In the genomic region with DNA sequence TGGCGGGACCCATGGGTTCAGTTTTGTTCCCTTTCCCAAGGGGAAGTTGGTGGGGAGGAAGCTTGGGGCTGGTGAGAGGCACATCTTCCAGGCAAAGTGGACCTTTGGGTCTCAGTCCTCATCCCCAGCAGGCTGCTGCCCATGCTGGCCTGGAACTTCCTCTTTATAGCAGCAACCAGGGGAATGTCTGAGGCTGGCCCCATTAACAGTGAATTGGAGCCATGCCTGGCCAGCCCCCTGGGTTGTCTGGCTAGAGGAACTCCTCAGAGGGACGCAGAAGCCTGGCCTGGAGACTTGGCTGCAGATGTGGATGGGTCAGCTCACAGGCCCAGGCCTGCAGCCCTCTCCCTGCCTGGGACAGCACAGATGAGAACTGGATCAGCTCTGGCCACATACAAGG, we compare ENCODE assay signal across 31 mouse cellular contexts. TPM values are rescaled to one million over a fixed set of nuclear protein-coding genes. Genes with fewer than 3 reads are reported as not detected.
DNase-seq lines count a peak whose midpoint lies in the region; ATAC-seq lines count a peak whose summit lies in the region.
"Had no signal": no experiment of that assay in that cellular context is flagged by ENCODE, and none has a peak within 500 bp of the region (broad histone marks: within the 10 kb centered on the region; RNA-seq: fewer than 3 reads in every experiment).

No protein-coding gene starts in this region.

- no peak overlapping the region for H3K4me3 ChIP-seq in forebrain, embryonic 12.5 days (replicated peaks)
- H3K4me3 ChIP-seq in forebrain, embryonic 11.5 days (ENCODE audit: low read depth, low read length): no peak overlapping the region
- H3K4me3 ChIP-seq in kidney, embryonic 16.5 days (ENCODE audit: low read length): no peak overlapping the region
- H3K4me3 ChIP-seq: embryonic facial prominence, embryonic 12.5 days; erythroblast, embryonic 14.5 days; heart, embryonic 10.5 days; kidney, embryonic 15.5 days; left cerebral cortex, adult 2 months; limb, embryonic 10.5 days; liver, embryonic 15.5 days; lung, embryonic 15.5 days had no signal

- 74% methylated on average over 2 of the region's 2 CpGs for WGBS in forebrain, embryonic 12.5 days
- WGBS in forebrain, embryonic 11.5 days: 67% methylated on average over 2 of the region's 2 CpGs
- 70% methylated on average over 2 of the region's 2 CpGs for WGBS in kidney, embryonic 16.5 days

- no peaks in the 10 kb centered on the region for H3K36me3 ChIP-seq in forebrain, embryonic 12.5 days (replicated peaks)
- no peaks in the 10 kb centered on the region for H3K36me3 ChIP-seq in forebrain, embryonic 11.5 days (ENCODE audit: control insufficient read depth, insufficient read depth, low read length)
- H3K36me3 ChIP-seq in kidney, embryonic 16.5 days (ENCODE audit: insufficient read depth, low read length): no peaks in the 10 kb centered on the region
- H3K36me3 ChIP-seq: embryonic facial prominence, embryonic 12.5 days; kidney, embryonic 15.5 days; limb, embryonic 10.5 days; liver, embryonic 15.5 days; lung, embryonic 15.5 days had no signal

- 0 out of 2 replicates have a peak overlapping the region, but pooled peaks have one; percentile 12 for H3K9ac ChIP-seq in forebrain, embryonic 12.5 days
- H3K9ac ChIP-seq in forebrain, embryonic 11.5 days (ENCODE audit: low read length): no peak overlapping the region
- 0 out of 2 replicates have a peak overlapping the region, but pooled peaks have one; percentile 15 for H3K9ac ChIP-seq in kidney, embryonic 16.5 days (replicated peaks; ENCODE audit: low read length)
- H3K9ac ChIP-seq: embryonic facial prominence, embryonic 12.5 days; kidney, embryonic 15.5 days; liver, embryonic 15.5 days; lung, embryonic 15.5 days had no signal

- no peaks in the 10 kb centered on the region for H3K9me3 ChIP-seq in forebrain, embryonic 12.5 days
- H3K9me3 ChIP-seq in forebrain, embryonic 11.5 days (ENCODE audit: control insufficient read depth, low read length): no peaks in the 10 kb centered on the region
- no peaks in the 10 kb centered on the region for H3K9me3 ChIP-seq in kidney, embryonic 16.5 days (ENCODE audit: low read length)
- H3K9me3 ChIP-seq: embryonic facial prominence, embryonic 12.5 days; heart, embryonic 10.5 days; kidney, embryonic 15.5 days; limb, embryonic 10.5 days; liver, embryonic 15.5 days; lung, embryonic 15.5 days had no signal

- ATAC-seq in forebrain, embryonic 12.5 days (ENCODE audit: low FRiP score): no peak
- ATAC-seq in forebrain, embryonic 11.5 days (replicated peaks; ENCODE audit: low FRiP score): no peak
- ATAC-seq in kidney, embryonic 16.5 days (ENCODE audit: low FRiP score, low TSS enrichment): no peak
- ATAC-seq in common myeloid progenitor, adult 5-6 weeks (replicated peaks; ENCODE audit: low read depth, poor library complexity, severe bottlenecking): peak; percentile 40
- ATAC-seq in megakaryocyte, adult 5-6 weeks (ENCODE audit: poor library complexity, severe bottlenecking): peak; percentile 66
- ATAC-seq: forebrain, embryonic 16.5 days; inflammation-experienced regulatory T-cells, adult 6 months had no signal

- DNase-seq in forebrain, embryonic 11.5 days (ENCODE audit: low spot score): no peak
- DNase-seq in kidney, adult 18-20 months: no peak
- DNase-seq in ovary, postnatal 36 days (ENCODE audit: low spot score): no peak
- no peak for DNase-seq in left cerebral cortex, adult 9 months (ENCODE audit: low spot score in 2 of 2)
- DNase-seq: adrenal gland, postnatal 36 days; cerebellum, adult 11 months; cerebellum, adult 9-11 months; gastrocnemius, postnatal 25 days; liver; lung, postnatal 36 days; right cerebral cortex, postnatal 14 days had no signal

- no peak overlapping the region for H3K27ac ChIP-seq in forebrain, embryonic 12.5 days
- H3K27ac ChIP-seq in forebrain, embryonic 11.5 days (ENCODE audit: low read depth, low read length): no peak overlapping the region
- no peak overlapping the region for H3K27ac ChIP-seq in kidney, embryonic 16.5 days (ENCODE audit: low read length)
- H3K27ac ChIP-seq: left cerebral cortex, adult 2 months; liver, embryonic 15.5 days; lung, embryonic 15.5 days; stomach, postnatal 0 days had no signal

- H3K27me3 ChIP-seq in forebrain, embryonic 12.5 days: peaks cover 54% of the 10 kb centered on the region
- H3K27me3 ChIP-seq in forebrain, embryonic 11.5 days (ENCODE audit: control insufficient read depth, insufficient read depth, low read length): peaks cover 18% of the 10 kb centered on the region
- H3K27me3 ChIP-seq in kidney, embryonic 16.5 days (ENCODE audit: insufficient read depth, low read length): peaks cover 13% of the 10 kb centered on the region

- H3K4me2 ChIP-seq in forebrain, embryonic 12.5 days: no peak overlapping the region
- H3K4me2 ChIP-seq in forebrain, embryonic 11.5 days (ENCODE audit: low read depth, low read length, severe bottlenecking): no peak overlapping the region
- no peak overlapping the region for H3K4me2 ChIP-seq in kidney, embryonic 16.5 days (replicated peaks; ENCODE audit: low read depth, low read length)
- H3K4me2 ChIP-seq: embryonic facial prominence, embryonic 12.5 days; kidney, embryonic 15.5 days; liver, embryonic 15.5 days; lung, embryonic 15.5 days; midbrain, embryonic 11.5 days had no signal

- H3K4me1 ChIP-seq in forebrain, embryonic 12.5 days: peaks cover 42% of the 10 kb centered on the region
- peaks cover 18% of the 10 kb centered on the region; the same call in 1 of the 2 replicates for H3K4me1 ChIP-seq in forebrain, embryonic 11.5 days (replicated peaks; ENCODE audit: control insufficient read depth, insufficient read depth, low read length)
- peaks cover 27% of the 10 kb centered on the region for H3K4me1 ChIP-seq in kidney, embryonic 16.5 days (ENCODE audit: insufficient read depth, low read length)

RNA-seq across cellular contexts. Expression of gene Tmem235, which starts 4.3 kb away (rescaled TPM):
- polyA plus RNA-seq in forebrain, embryonic 12.5 days (2016; fragmentation: Nextera tagmentation; extraction: Ambion mirVana): not detected in 2 replicates
- polyA plus RNA-seq in forebrain, embryonic 11.5 days (2014; fragmentation: Nextera tagmentation; extraction: Ambion mirVana): not detected in 2 replicates
- not detected in 2 replicates for polyA plus RNA-seq in kidney, embryonic 16.5 days (2015; fragmentation: Nextera tagmentation; extraction: Ambion mirVana)
- not detected in 2 replicates for total RNA-seq in common myeloid progenitor, adult 5-6 weeks (2017)
- not detected in 2 replicates for total RNA-seq in megakaryocyte, adult 5-6 weeks (2015)
- not detected in 2 replicates for total RNA-seq in megakaryocyte, adult 5-6 weeks (2017)
- total RNA-seq: adrenal gland, postnatal 36 days; gastrocnemius, postnatal 25 days had no signal
- polyA plus RNA-seq: embryonic facial prominence, embryonic 12.5 days; erythroblast, embryonic 14.5 days; forebrain, embryonic 16.5 days; heart, embryonic 10.5 days; heart, embryonic 16.5 days; hindbrain, embryonic 11.5 days; inflammation-experienced regulatory T-cells, adult 6 months; kidney, embryonic 15.5 days; limb, embryonic 10.5 days; liver, embryonic 15.5 days; lung, embryonic 15.5 days; midbrain, embryonic 11.5 days; stomach, postnatal 0 days; thymus, postnatal 0 days; urinary bladder, adult 2 months had no signal

RNA-seq across cellular contexts. Expression of gene Tha1, which starts 8.5 kb away (rescaled TPM):
- polyA plus RNA-seq in forebrain, embryonic 12.5 days (2016; fragmentation: Nextera tagmentation; extraction: Ambion mirVana): 2.9 and 3.9 TPM in 2 replicates
- polyA plus RNA-seq in forebrain, embryonic 11.5 days (2014; fragmentation: Nextera tagmentation; extraction: Ambion mirVana): 3.2 and 4.0 TPM in 2 replicates
- polyA plus RNA-seq in kidney, embryonic 16.5 days (2015; fragmentation: Nextera tagmentation; extraction: Ambion mirVana): 6.9 and 7.7 TPM in 2 replicates
- 5.4 and 6.0 TPM in 2 replicates for total RNA-seq in common myeloid progenitor, adult 5-6 weeks (2017)
- total RNA-seq in megakaryocyte, adult 5-6 weeks (2015): 1.4 and 1.8 TPM in 2 replicates
- total RNA-seq in megakaryocyte, adult 5-6 weeks (2017): 0.89 and 1.1 TPM in 2 replicates

RNA-seq across cellular contexts. Expression of gene Birc5, which starts 15.8 kb away (rescaled TPM):
- polyA plus RNA-seq in forebrain, embryonic 12.5 days (2016; fragmentation: Nextera tagmentation; extraction: Ambion mirVana): 282 and 293 TPM in 2 replicates
- polyA plus RNA-seq in forebrain, embryonic 11.5 days (2014; fragmentation: Nextera tagmentation; extraction: Ambion mirVana): 355 and 365 TPM in 2 replicates
- 284 and 298 TPM in 2 replicates for polyA plus RNA-seq in kidney, embryonic 16.5 days (2015; fragmentation: Nextera tagmentation; extraction: Ambion mirVana)
- total RNA-seq in common myeloid progenitor, adult 5-6 weeks (2017): 192 and 193 TPM in 2 replicates
- total RNA-seq in megakaryocyte, adult 5-6 weeks (2015): 220 and 258 TPM in 2 replicates
- total RNA-seq in megakaryocyte, adult 5-6 weeks (2017): 232 and 240 TPM in 2 replicates

RNA-seq across cellular contexts. Expression of gene Tk1, which starts 38.9 kb away (rescaled TPM):
- 110 and 115 TPM in 2 replicates for polyA plus RNA-seq in forebrain, embryonic 12.5 days (2016; fragmentation: Nextera tagmentation; extraction: Ambion mirVana)
- 118 and 124 TPM in 2 replicates for polyA plus RNA-seq in forebrain, embryonic 11.5 days (2014; fragmentation: Nextera tagmentation; extraction: Ambion mirVana)
- 128 and 136 TPM in 2 replicates for polyA plus RNA-seq in kidney, embryonic 16.5 days (2015; fragmentation: Nextera tagmentation; extraction: Ambion mirVana)
- total RNA-seq in common myeloid progenitor, adult 5-6 weeks (2017): 61.6 and 75.3 TPM in 2 replicates
- 126 and 127 TPM in 2 replicates for total RNA-seq in megakaryocyte, adult 5-6 weeks (2015)
- total RNA-seq in megakaryocyte, adult 5-6 weeks (2017): 60.0 and 73.7 TPM in 2 replicates

RNA-seq across cellular contexts. Expression of gene Afmid, which starts 39.1 kb away (rescaled TPM):
- polyA plus RNA-seq in forebrain, embryonic 12.5 days (2016; fragmentation: Nextera tagmentation; extraction: Ambion mirVana): 5.6 and 5.9 TPM in 2 replicates
- polyA plus RNA-seq in forebrain, embryonic 11.5 days (2014; fragmentation: Nextera tagmentation; extraction: Ambion mirVana): 6.0 and 6.8 TPM in 2 replicates
- polyA plus RNA-seq in kidney, embryonic 16.5 days (2015; fragmentation: Nextera tagmentation; extraction: Ambion mirVana): 5.8 and 6.1 TPM in 2 replicates
- 0.27 TPM in 1 of 2 replicates, not detected in the other for total RNA-seq in common myeloid progenitor, adult 5-6 weeks (2017)
- total RNA-seq in megakaryocyte, adult 5-6 weeks (2015): 2.4 and 3.0 TPM in 2 replicates
- 2.8 and 4.7 TPM in 2 replicates for total RNA-seq in megakaryocyte, adult 5-6 weeks (2017)

Comparison
In these comparisons a context has a peak if more than half of its experiments do, and no peak if none do; other contexts are left out.
1. ATAC-seq: peak in common myeloid progenitor, adult 5-6 weeks (single experiment) and megakaryocyte, adult 5-6 weeks (single experiment); none in forebrain, embryonic 12.5 days (single experiment), forebrain, embryonic 11.5 days (single experiment) and kidney, embryonic 16.5 days (single experiment).